22 mouse cellular contexts compared by ENCODE assay signal in the genomic region with DNA sequence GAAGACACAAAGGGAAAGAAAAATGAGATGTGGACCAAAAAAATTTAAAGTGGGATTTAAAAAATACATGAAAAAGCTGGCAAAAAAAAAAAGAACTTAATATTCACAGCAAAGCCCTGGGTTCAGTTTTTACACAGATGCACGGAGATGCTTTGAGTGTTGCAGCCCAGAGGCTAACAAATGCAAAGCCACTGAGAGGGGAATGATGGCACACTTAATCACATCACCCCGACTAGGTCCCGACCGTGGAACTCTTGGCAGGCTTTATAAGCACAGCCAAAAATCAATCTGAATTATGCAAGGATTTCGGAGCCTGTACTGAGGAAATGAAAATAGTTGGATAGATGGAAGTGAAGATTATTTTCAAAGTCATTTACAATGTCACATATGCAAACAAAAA.
A peak's percentile ranks its signal among the peaks of the same experiment; 100 is the strongest.
DNase-seq lines count a peak whose midpoint lies in the region; ATAC-seq and TF ChIP-seq lines count a peak whose summit lies in the region.
"Had no signal": no experiment of that assay in that cellular context is flagged by ENCODE, and none has a peak within 500 bp of the region (broad histone marks: within the 10 kb centered on the region; RNA-seq: fewer than 3 reads in every experiment).

No protein-coding gene starts in this region.

- H3K9me3 ChIP-seq in heart, postnatal 0 days (replicated peaks; ENCODE audit: control insufficient read depth, low read length), result no peaks in the 10 kb centered on the region
- no peaks in the 10 kb centered on the region for H3K9me3 ChIP-seq in heart, embryonic 10.5 days
- no peaks in the 10 kb centered on the region for H3K9me3 ChIP-seq in midbrain, embryonic 12.5 days
- H3K9me3 ChIP-seq in midbrain, postnatal 0 days (ENCODE audit: low read length), result no peaks in the 10 kb centered on the region
- no peaks in the 10 kb centered on the region for H3K9me3 ChIP-seq in midbrain, embryonic 16.5 days (replicated peaks; ENCODE audit: control insufficient read depth, low read length, poor library complexity, severe bottlenecking)
- H3K9me3 ChIP-seq: forebrain, embryonic 15.5 days; heart, embryonic 13.5 days; hindbrain, embryonic 12.5 days; hindbrain, embryonic 15.5 days had no signal

- 47% methylated on average over 5 of the region's 5 CpGs for WGBS in heart, postnatal 0 days
- 82% methylated on average over 5 of the region's 5 CpGs for WGBS in heart, embryonic 10.5 days
- WGBS in midbrain, embryonic 12.5 days, result 36% methylated on average over 5 of the region's 5 CpGs
- WGBS in midbrain, postnatal 0 days, result 24% methylated on average over 5 of the region's 5 CpGs
- 29% methylated on average over 5 of the region's 5 CpGs for WGBS in midbrain, embryonic 16.5 days

- H3K27ac ChIP-seq in heart, postnatal 0 days (ENCODE audit: low read depth), result no peak overlapping the region
- no peak overlapping the region for H3K27ac ChIP-seq in heart, embryonic 10.5 days
- H3K27ac ChIP-seq in midbrain, embryonic 12.5 days (replicated peaks), result no peak overlapping the region
- H3K27ac ChIP-seq in midbrain, postnatal 0 days (ENCODE audit: low read depth, low read length), result no peak overlapping the region
- H3K27ac ChIP-seq in midbrain, embryonic 16.5 days (ENCODE audit: low read length), result no peak overlapping the region
- H3K27ac ChIP-seq: forebrain, embryonic 15.5 days; gastrocnemius, adult 2 months; heart, embryonic 13.5 days; hindbrain, embryonic 12.5 days; hindbrain, embryonic 15.5 days had no signal

- no peak overlapping the region for H3K4me3 ChIP-seq in heart, postnatal 0 days (ENCODE audit: low read depth, low read length)
- H3K4me3 ChIP-seq in heart, embryonic 10.5 days, result no peak overlapping the region
- H3K4me3 ChIP-seq in midbrain, embryonic 12.5 days, result no peak overlapping the region
- H3K4me3 ChIP-seq in midbrain, postnatal 0 days (ENCODE audit: low read depth, low read length), result no peak overlapping the region
- no peak overlapping the region for H3K4me3 ChIP-seq in midbrain, embryonic 16.5 days (ENCODE audit: low read depth, low read length)
- H3K4me3 ChIP-seq: forebrain, embryonic 15.5 days; gastrocnemius, adult 2 months; hindbrain, embryonic 12.5 days; hindbrain, embryonic 15.5 days had no signal

- no peaks in the 10 kb centered on the region for H3K4me1 ChIP-seq in heart, postnatal 0 days (ENCODE audit: control insufficient read depth, insufficient read depth)
- H3K4me1 ChIP-seq in heart, embryonic 10.5 days, result no peaks in the 10 kb centered on the region
- peaks cover 6% of the 10 kb centered on the region; the same call in 1 of the 2 replicates for H3K4me1 ChIP-seq in midbrain, embryonic 12.5 days
- no peaks in the 10 kb centered on the region for H3K4me1 ChIP-seq in midbrain, postnatal 0 days (ENCODE audit: insufficient read depth, low read length)
- 0 out of 2 replicates have a peak, but pooled peaks cover 4% of the 10 kb centered on the region for H3K4me1 ChIP-seq in midbrain, embryonic 16.5 days (ENCODE audit: control insufficient read depth, insufficient read depth, low read length)
- H3K4me1 ChIP-seq: heart, embryonic 13.5 days; hindbrain, embryonic 12.5 days; hindbrain, embryonic 15.5 days had no signal

- no peaks in the 10 kb centered on the region for H3K27me3 ChIP-seq in heart, postnatal 0 days (ENCODE audit: control insufficient read depth, insufficient read depth, low read length)
- H3K27me3 ChIP-seq in heart, embryonic 10.5 days (ENCODE audit: insufficient read depth, poor library complexity, severe bottlenecking), result no peaks in the 10 kb centered on the region
- H3K27me3 ChIP-seq in midbrain, embryonic 12.5 days, result no peaks in the 10 kb centered on the region
- no peaks in the 10 kb centered on the region for H3K27me3 ChIP-seq in midbrain, postnatal 0 days (ENCODE audit: insufficient read depth, low read length)
- no peaks in the 10 kb centered on the region for H3K27me3 ChIP-seq in midbrain, embryonic 16.5 days (ENCODE audit: control insufficient read depth, insufficient read depth, low read depth, low read length)
- H3K27me3 ChIP-seq: forebrain, embryonic 15.5 days; heart, embryonic 13.5 days; hindbrain, embryonic 12.5 days; hindbrain, embryonic 15.5 days had no signal

- H3K36me3 ChIP-seq in heart, postnatal 0 days (replicated peaks; ENCODE audit: control insufficient read depth, insufficient read depth, low read length), result no peaks in the 10 kb centered on the region
- H3K36me3 ChIP-seq in heart, embryonic 10.5 days, result no peaks in the 10 kb centered on the region
- H3K36me3 ChIP-seq in midbrain, embryonic 12.5 days, result no peaks in the 10 kb centered on the region
- H3K36me3 ChIP-seq in midbrain, postnatal 0 days (ENCODE audit: insufficient read depth, low read length), result no peaks in the 10 kb centered on the region
- no peaks in the 10 kb centered on the region for H3K36me3 ChIP-seq in midbrain, embryonic 16.5 days (ENCODE audit: control insufficient read depth, insufficient read depth, low read length)
- H3K36me3 ChIP-seq: forebrain, embryonic 15.5 days; heart, embryonic 13.5 days; hindbrain, embryonic 12.5 days; hindbrain, embryonic 15.5 days had no signal

- peak overlapping the region; percentile 50 for H3K4me2 ChIP-seq in heart, postnatal 0 days (ENCODE audit: low read depth, low read length)
- H3K4me2 ChIP-seq in midbrain, embryonic 12.5 days (replicated peaks), result no peak overlapping the region
- H3K4me2 ChIP-seq in midbrain, postnatal 0 days (ENCODE audit: low read depth, low read length, poor library complexity, severe bottlenecking), result no peak overlapping the region
- H3K4me2 ChIP-seq in midbrain, embryonic 16.5 days (ENCODE audit: low read length), result no peak overlapping the region
- H3K4me2 ChIP-seq: forebrain, embryonic 15.5 days; hindbrain, embryonic 12.5 days; hindbrain, embryonic 15.5 days had no signal

- no peak for TF ChIP-seq EP300 in heart, postnatal 0 days (IDR thresholded peaks at IDR 0.05; ENCODE audit: low read depth)

- no peak overlapping the region for H3K9ac ChIP-seq in heart, postnatal 0 days (replicated peaks; ENCODE audit: low read depth, low read length)
- H3K9ac ChIP-seq in midbrain, embryonic 12.5 days (replicated peaks), result no peak overlapping the region
- no peak overlapping the region for H3K9ac ChIP-seq in midbrain, postnatal 0 days (replicated peaks; ENCODE audit: low read length, poor library complexity, severe bottlenecking)
- no peak overlapping the region for H3K9ac ChIP-seq in midbrain, embryonic 16.5 days (ENCODE audit: low read depth, low read length)
- H3K9ac ChIP-seq: forebrain, embryonic 15.5 days; heart, embryonic 13.5 days; hindbrain, embryonic 12.5 days; hindbrain, embryonic 15.5 days had no signal

- ATAC-seq in heart, postnatal 0 days (ENCODE audit: insufficient read depth, low read depth), result no peak
- peak; percentile 63; the same call in 1 of the 2 replicates for ATAC-seq in midbrain, embryonic 12.5 days (ENCODE audit: low FRiP score, low read depth)
- no peak for ATAC-seq in midbrain, postnatal 0 days (ENCODE audit: low FRiP score)
- peak; percentile 81 for ATAC-seq in midbrain, embryonic 16.5 days
- ATAC-seq: activated CD4-positive, CD25-positive, alpha-beta regulatory T cell, adult 4 months had no signal

- DNase-seq in embryo, embryonic 11 days, result peak; percentile 6
- no peak for DNase-seq in embryo, embryonic 9.5 days (ENCODE audit: extremely low spot score)
- no peak for DNase-seq in heart, postnatal 0 days (ENCODE audit: low spot score)
- DNase-seq in heart, embryonic 10.5 days (ENCODE audit: low spot score), result no peak
- DNase-seq in midbrain, postnatal 0 days (ENCODE audit: low spot score), result no peak
- no peak for DNase-seq in adrenal gland, adult 18-20 months (ENCODE audit: low spot score in 2 of 2)
- DNase-seq: adrenal gland, postnatal 10 days; adrenal gland, postnatal 36 days; cerebellum, adult 11 months; cerebellum, adult 2 months; cerebellum, adult 9-11 months; cerebellum, postnatal 25 days; gastrocnemius, adult 2 months; gastrocnemius, postnatal 14 days; heart, adult 18-20 months had no signal

- no peak for TF ChIP-seq CTCF in heart, postnatal 0 days (IDR thresholded peaks at IDR 0.05; ENCODE audit: low read depth)
- no peak for TF ChIP-seq CTCF in midbrain, postnatal 0 days (IDR thresholded peaks at IDR 0.05)

Comparison
In these comparisons a context has a peak if more than half of its experiments do, and no peak if none do; other contexts are left out.
1. ATAC-seq: peak in midbrain, embryonic 12.5 days (single experiment) and midbrain, embryonic 16.5 days (single experiment); none in heart, postnatal 0 days (single experiment) and midbrain, postnatal 0 days (single experiment).